Mouse (Mus musculus) liver, embryonic 15.5 days (tissue): Measurements from ENCODE around the gene Scgb1a1. TPM values are rescaled to one million over a fixed set of nuclear protein-coding genes. Genes with fewer than 3 reads are reported as not detected.

Experiments used
- ATAC-seq: fragments of 200-750 bp; cut with Nextera tagmentation; 2 replicates; pipeline ENCODE4 v1.8.0; 2017; ENCODE audit warnings: moderate number of reproducible peaks, mild to moderate bottlenecking, moderate library complexity; ENCODE audit not compliant: insufficient read depth
- H3K27ac ChIP-seq: fragments of 300-500 bp; sonication (generic); replicated peaks from 2 replicates; pipeline ENCODE4 v1.5.1; 2015; ENCODE audit warnings: mild to moderate bottlenecking, inconsistent platforms
- H3K27me3 ChIP-seq: fragments of 300-500 bp; sonication (generic); 2 replicates; pipeline ENCODE4 v1.6.1; 2015; ENCODE audit warnings: mild to moderate bottlenecking, inconsistent platforms
- H3K36me3 ChIP-seq: fragments of 300-500 bp; sonication (generic); replicated peaks from 2 replicates; pipeline ENCODE4 v1.6.1; 2015; ENCODE audit warnings: moderate library complexity, mild to moderate bottlenecking, inconsistent platforms
- H3K4me1 ChIP-seq: fragments of 300-500 bp; sonication (generic); replicated peaks from 2 replicates; pipeline ENCODE4 v1.6.1; 2015; ENCODE audit warnings: inconsistent platforms
- H3K4me2 ChIP-seq: fragments of 300-500 bp; sonication (generic); 2 replicates; pipeline ENCODE4 v1.6.1; 2015; ENCODE audit warnings: moderate library complexity, mild to moderate bottlenecking, inconsistent platforms
- H3K4me3 ChIP-seq: fragments of 300-500 bp; sonication (generic); replicated peaks from 2 replicates; pipeline ENCODE4 v1.5.1; 2015; ENCODE audit warnings: mild to moderate bottlenecking, inconsistent platforms
- H3K9ac ChIP-seq: fragments of 300-500 bp; sonication (generic); 2 replicates; pipeline ENCODE4 v1.6.1; 2015; ENCODE audit warnings: moderate library complexity, mild to moderate bottlenecking, inconsistent platforms
- H3K9me3 ChIP-seq: fragments of 300-500 bp; sonication (generic); replicated peaks from 2 replicates; pipeline ENCODE4 v1.6.1; 2016; ENCODE audit warnings: inconsistent platforms
- WGBS: fragments of 180-500 bp; shearing (Covaris S2); methylation state at CpG from one replicate; pipeline ENCODE4 v1.1.7; 2015; ENCODE audit warnings: mixed read lengths; ENCODE audit not compliant: insufficient replicate concordance; 5-methylcytosine and 5-hydroxymethylcytosine counted together
- polyA plus RNA-seq: library from polyadenylated mRNA; unstranded; fragments of >200 nt; fragmentation: Nextera tagmentation; extraction: Ambion mirVana; gene quantifications from 2 replicates; pipeline ENCODE4 v1.2.1, GENCODE M21; 2015

Scgb1a1 gene
- polyA plus RNA-seq, 1 experiment from 2014 or later: not detected

DNA sequence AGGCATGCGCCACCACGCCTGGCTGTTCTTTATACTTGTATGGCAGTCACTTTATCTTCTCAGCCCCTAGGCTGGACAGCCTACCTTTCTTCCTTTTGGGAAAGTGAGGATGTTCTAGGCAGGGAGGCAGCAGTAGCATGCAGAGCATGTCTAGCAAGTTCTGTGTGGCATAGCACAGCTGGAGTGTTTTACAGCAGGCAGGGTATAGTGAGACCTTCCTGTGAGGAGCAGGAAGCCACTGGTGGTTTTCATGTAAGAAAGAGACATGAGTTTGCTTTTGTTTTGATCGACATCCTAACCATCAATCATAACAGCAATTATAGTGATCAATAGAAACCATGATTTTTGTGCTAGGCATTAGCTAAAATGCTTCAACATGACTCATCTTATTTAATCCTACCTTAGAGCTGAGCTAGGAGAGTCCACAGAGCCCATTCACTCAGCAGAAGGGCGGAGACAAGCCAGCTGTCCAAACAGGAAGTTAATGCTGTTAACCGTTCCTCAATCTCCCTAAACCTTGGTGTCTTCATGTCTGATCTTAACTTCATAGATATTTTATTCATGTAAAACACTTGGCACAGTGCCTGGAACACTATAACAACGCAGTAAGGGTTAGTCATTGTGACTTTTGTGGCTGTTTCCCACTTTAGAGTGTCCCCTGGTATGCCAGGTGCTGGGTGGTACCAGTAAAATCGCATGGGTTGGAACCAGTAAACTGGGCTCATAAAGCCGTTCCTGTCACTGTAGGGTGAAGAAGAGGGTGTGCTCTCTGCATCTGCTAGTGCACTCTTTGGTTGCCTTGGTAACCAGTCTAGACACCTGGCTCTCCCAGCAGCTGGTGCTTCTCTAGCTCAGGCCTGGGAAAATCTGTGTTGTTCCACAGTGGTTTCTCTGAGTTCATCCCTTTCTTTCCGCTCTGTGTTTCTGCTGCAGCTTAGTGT lies 21.9 kb downstream of the Scgb1a1 start:
- Histone ChIP-seq H3K27ac (no peak overlapping the region), H3K27me3 (no peaks in the 10 kb centered on the region), H3K9me3 (no peaks in the 10 kb centered on the region), H3K9ac (no peak overlapping the region), H3K4me1 (peaks cover 22% of the 10 kb centered on the region), H3K4me3 (no peak overlapping the region), H3K4me2 (no peak overlapping the region), H3K36me3 (no peaks in the 10 kb centered on the region)
- 38% methylated on average over 9 of the region's 9 CpGs for WGBS
- no peak for ATAC-seq

DNA sequence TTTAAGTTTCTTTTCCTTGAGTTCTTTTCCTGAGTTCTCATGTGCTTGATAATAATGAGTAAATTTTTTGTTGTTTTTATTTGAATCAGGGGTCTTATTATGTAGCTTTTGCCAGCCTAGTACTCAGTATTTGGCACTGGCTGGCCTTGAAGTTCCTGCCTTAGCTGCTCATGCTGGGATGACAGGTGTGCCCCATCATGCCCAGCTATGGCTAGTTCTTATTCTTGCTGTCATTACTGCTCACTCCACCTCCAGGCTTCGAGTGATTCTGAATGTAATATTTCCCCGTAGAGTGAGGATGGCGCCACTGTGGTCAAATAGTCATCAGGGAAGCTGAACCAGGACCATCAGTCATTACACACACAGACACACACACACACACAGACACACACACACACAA lies 23.9 kb downstream of the Scgb1a1 start:
- Histone ChIP-seq H3K9me3 (no peaks in the 10 kb centered on the region), H3K9ac (no peak overlapping the region), H3K4me2 (no peak overlapping the region), H3K4me1 (peaks cover 11% of the 10 kb centered on the region), H3K4me3 (no peak overlapping the region), H3K36me3 (no peaks in the 10 kb centered on the region), H3K27me3 (no peaks in the 10 kb centered on the region), H3K27ac (no peak overlapping the region)
- ATAC-seq: no peak
- 60% methylated on average over 3 of the region's 3 CpGs for WGBS

DNA sequence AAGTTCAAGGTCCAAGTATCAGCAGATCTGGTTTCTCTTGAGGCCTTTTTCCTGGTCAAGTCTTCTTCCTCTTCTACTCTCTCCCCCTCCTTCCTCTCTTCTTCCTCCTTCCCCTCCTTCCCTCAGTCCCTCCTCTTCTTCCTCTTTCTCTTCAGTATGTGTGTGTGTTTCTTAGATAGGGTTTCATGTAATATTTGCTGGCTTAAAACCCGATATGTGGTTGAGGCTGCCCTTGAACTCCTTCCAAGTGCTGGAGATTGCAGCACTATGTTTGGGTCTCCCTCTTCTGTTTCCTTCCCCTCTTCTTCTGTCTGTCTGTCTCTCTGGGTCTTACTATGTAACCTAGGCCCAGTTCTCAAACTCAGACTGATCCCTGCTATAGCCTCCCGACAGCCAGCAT lies 24.9 kb downstream of the Scgb1a1 start:
- Histone ChIP-seq H3K36me3 (no peaks in the 10 kb centered on the region), H3K9me3 (no peaks in the 10 kb centered on the region), H3K27ac (no peak overlapping the region), H3K4me3 (no peak overlapping the region), H3K4me2 (no peak overlapping the region), H3K9ac (no peak overlapping the region), H3K4me1 (peaks cover 11% of the 10 kb centered on the region), H3K27me3 (no peaks in the 10 kb centered on the region)
- no peak for ATAC-seq
- 19% methylated on average over 2 of the region's 2 CpGs for WGBS

DNA sequence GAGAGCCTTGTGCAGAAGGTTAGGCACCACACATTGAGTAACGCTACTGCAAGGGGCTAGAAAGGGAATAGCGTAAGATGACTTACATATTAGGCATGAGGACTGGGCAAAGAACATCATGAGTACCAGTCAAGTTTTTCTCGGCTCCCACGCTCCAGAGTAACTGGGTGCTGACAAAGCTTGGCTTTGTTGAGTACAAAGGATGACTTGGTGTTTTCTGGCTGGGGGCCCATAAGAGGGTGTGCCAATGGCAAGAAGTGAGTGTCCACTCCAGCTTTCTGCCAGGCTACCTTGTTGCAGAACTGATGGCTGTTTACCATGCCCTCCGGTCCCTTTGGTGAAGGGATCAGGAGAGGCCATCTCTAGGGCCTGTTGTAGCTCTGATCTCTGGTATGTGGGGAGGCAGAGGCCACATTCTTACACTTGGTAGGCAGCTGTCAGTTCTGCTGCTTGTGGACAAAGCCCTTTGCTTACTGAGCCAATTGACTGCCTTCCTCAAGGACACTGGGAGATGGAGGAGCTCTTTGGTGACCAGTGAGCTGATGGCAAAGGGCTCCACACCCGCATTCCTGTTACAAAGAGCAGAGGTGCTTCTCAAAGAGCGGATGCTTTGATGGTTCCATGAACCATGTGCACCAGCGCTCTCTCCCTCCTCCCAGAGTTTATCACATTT lies 26.4 kb downstream of the Scgb1a1 start:
- no peaks in the 10 kb centered on the region for H3K36me3 ChIP-seq
- no peak overlapping the region for H3K9ac ChIP-seq
- no peak overlapping the region for H3K27ac ChIP-seq
- no peaks in the 10 kb centered on the region for H3K27me3 ChIP-seq
- H3K4me3 ChIP-seq: no peak overlapping the region
- 74% methylated on average over 8 of the region's 8 CpGs for WGBS
- no peak for ATAC-seq
- no peak overlapping the region for H3K4me2 ChIP-seq
- H3K4me1 ChIP-seq: peaks cover 10% of the 10 kb centered on the region
- H3K9me3 ChIP-seq: no peaks in the 10 kb centered on the region

DNA sequence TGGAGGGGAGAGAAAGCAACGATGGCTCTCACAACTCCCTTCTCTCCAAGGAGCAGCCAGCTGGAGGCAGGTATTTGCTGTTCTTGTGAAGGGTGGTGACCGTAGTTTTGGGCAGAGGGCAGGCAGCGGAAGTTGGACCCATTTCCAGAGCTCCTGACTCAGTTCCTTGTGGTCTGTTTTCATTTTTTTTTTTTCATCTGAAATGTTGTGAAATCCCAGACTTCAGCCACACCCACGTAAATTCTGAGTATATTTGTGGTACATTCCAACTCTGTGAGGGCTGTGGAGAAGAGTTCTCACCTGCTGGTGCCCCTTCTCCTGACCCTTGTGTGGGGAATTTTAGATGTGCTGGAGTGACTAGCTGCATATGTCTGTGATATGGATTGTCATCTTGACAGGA lies 27.7 kb downstream of the Scgb1a1 start:
- ATAC-seq: no peak
- H3K4me2 ChIP-seq: no peak overlapping the region
- no peak overlapping the region for H3K9ac ChIP-seq
- H3K27ac ChIP-seq: no peak overlapping the region
- no peaks in the 10 kb centered on the region; the same call in 1 of the 2 replicates for H3K4me1 ChIP-seq
- H3K9me3 ChIP-seq: no peaks in the 10 kb centered on the region
- H3K36me3 ChIP-seq: no peaks in the 10 kb centered on the region
- no peak overlapping the region for H3K4me3 ChIP-seq
- H3K27me3 ChIP-seq: no peaks in the 10 kb centered on the region
- WGBS: 58% methylated on average over 4 of the region's 4 CpGs

DNA sequence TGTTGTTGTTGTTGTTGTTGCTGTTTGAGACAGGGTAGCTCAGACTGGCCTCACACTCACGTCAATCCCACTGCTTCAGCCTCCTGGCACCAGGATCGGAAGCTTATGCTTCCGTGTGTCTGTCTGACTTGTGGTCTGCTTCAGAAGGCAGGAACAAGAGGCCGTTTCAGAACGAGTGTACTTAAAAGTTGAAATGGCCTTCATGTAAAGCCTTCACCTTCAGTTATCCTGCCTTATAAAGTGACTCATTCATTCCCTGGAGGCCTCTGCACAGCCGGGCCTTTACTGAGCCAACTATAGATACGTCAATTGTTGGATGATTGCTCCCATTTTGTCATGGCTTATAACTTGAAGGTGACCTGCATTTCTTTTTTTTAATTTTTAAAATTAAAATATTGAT lies 28.4 kb downstream of the Scgb1a1 start:
- Histone ChIP-seq H3K4me2 (no peak overlapping the region), H3K36me3 (no peaks in the 10 kb centered on the region), H3K27ac (no peak overlapping the region), H3K27me3 (no peaks in the 10 kb centered on the region), H3K9ac (no peak overlapping the region), H3K4me3 (no peak overlapping the region), H3K4me1 (no peaks in the 10 kb centered on the region; the same call in 1 of the 2 replicates), H3K9me3 (no peaks in the 10 kb centered on the region)
- WGBS: 67% methylated on average over 7 of the region's 7 CpGs
- no peak for ATAC-seq

DNA sequence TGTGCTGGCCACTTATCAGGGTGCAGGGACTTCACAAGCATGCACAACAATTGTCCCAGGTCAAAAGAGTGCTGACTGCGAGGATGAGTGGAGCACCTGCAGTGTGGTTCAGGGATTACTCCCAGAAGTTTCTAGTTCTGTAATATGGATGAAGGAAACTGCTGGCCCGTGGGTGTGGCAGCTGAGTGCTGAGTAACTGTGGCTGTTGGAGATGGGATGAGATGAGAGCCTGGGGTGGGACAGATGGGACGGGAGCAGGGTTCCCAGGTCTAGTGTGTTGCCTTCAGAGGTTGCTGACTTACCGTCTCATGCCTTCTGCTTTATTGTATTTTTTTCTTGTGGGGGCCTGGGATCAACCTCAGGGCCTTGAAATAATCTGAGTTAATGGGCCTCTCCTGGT lies 28.8 kb downstream of the Scgb1a1 start:
- no peaks in the 10 kb centered on the region for H3K27me3 ChIP-seq
- H3K4me2 ChIP-seq: no peak overlapping the region
- 38% methylated on average over 4 of the region's 4 CpGs for whole genome bisulfite sequencing
- H3K9me3 ChIP-seq: no peaks in the 10 kb centered on the region
- no peak overlapping the region for H3K27ac ChIP-seq
- ATAC-seq: no peak
- H3K4me3 ChIP-seq: no peak overlapping the region
- H3K4me1 ChIP-seq: no peaks in the 10 kb centered on the region; the same call in 1 of the 2 replicates
- H3K36me3 ChIP-seq: no peaks in the 10 kb centered on the region
- no peak overlapping the region for H3K9ac ChIP-seq

DNA sequence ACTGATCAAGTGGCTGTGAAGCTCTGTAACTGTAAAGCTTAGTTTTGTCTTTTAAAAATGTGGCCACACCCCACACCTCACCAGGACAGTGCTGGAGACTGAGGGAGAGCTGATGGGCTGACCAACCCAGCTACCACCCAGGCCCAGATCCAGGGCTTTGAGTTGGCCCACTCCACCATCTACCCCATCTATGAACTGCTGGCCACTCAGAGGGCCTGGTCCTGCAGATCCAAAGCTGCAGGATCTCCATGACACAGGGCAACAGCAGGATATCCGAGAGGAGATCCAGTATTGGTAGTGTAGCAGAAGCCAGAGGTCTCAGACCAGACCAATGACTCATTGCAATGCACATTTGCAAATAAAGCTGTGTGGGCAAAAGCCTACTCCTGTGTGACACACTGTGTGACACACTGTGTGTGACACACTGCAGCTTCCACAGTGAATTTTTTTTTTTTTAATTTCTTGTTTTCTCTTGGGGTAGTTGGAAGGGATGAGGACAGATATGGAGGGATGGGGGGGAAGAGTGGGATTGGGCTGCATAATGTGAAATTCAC lies 29.4 kb downstream of the Scgb1a1 start:
- H3K4me3 ChIP-seq: no peak overlapping the region
- 62% methylated on average over 1 of the region's 1 CpGs for WGBS
- H3K27ac ChIP-seq: no peak overlapping the region
- no peak for ATAC-seq
- H3K27me3 ChIP-seq: no peaks in the 10 kb centered on the region
- no peak overlapping the region for H3K4me2 ChIP-seq
- H3K36me3 ChIP-seq: no peaks in the 10 kb centered on the region
- peaks cover 3% of the 10 kb centered on the region for H3K4me1 ChIP-seq
- no peaks in the 10 kb centered on the region for H3K9me3 ChIP-seq
- H3K9ac ChIP-seq: no peak overlapping the region

DNA sequence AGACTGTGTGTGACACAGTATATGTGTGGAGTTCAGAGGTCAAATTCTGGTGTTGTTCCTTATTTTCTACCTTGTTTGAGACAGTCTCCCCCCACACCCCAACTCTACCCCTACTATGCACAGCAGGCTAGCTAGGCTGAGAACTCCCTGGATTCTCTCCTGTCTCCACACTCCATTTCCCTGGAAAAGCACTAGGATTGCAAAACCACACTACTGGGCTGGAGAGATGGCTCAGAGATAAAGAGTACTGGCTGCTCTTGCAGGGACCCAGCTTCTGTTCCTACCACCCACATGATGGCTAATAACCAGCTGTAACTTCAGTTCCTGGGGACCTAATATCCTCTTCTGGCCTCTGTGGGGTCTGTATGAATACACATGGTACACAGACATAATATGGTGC lies 30.1 kb downstream of the Scgb1a1 start:
- no peak overlapping the region for H3K27ac ChIP-seq
- no peak overlapping the region for H3K4me3 ChIP-seq
- H3K27me3 ChIP-seq: no peaks in the 10 kb centered on the region
- no peaks in the 10 kb centered on the region for H3K9me3 ChIP-seq
- no peak for ATAC-seq
- H3K9ac ChIP-seq: no peak overlapping the region
- H3K36me3 ChIP-seq: no peaks in the 10 kb centered on the region
- no peak overlapping the region for H3K4me2 ChIP-seq
- H3K4me1 ChIP-seq: peaks cover 11% of the 10 kb centered on the region

DNA sequence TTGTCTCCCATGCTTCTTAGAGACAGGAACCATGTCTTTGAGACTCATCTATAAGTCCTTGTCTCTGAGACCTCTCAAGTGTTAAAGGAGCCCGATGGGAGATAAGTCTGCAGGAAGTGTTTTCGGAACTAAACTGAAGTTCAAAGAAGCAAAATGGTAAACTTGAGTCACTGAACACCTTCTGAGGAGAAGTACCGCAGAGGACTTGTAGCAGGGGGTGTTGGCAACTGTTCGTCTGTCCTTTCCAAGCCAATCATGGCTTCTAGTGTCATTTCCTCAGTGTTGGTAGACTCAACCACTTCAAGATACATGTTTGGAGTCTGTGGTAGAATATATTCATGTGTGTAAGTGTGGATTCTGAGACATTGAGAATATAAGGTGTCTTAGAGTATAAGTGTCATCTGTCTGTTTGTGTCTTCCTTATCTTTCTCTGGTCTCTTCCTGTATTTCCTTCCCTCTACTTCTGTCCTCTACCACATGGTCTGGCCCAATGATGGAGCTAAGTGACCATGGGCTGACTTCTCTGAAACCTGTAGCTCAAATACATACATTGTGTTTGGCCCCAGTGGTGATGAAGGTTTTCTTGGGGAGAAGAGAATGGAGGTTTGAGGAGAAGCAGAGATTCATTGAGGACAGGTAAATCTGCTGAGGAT lies 31.9 kb downstream of the Scgb1a1 start:
- Histone ChIP-seq H3K4me3 (no peak overlapping the region), H3K9me3 (no peaks in the 10 kb centered on the region), H3K4me1 (peaks cover 29% of the 10 kb centered on the region), H3K9ac (no peak overlapping the region), H3K4me2 (no peak overlapping the region), H3K27ac (no peak overlapping the region), H3K27me3 (no peaks in the 10 kb centered on the region), H3K36me3 (no peaks in the 10 kb centered on the region)
- 34% methylated on average over 4 of the region's 4 CpGs for WGBS
- no peak for ATAC-seq

DNA sequence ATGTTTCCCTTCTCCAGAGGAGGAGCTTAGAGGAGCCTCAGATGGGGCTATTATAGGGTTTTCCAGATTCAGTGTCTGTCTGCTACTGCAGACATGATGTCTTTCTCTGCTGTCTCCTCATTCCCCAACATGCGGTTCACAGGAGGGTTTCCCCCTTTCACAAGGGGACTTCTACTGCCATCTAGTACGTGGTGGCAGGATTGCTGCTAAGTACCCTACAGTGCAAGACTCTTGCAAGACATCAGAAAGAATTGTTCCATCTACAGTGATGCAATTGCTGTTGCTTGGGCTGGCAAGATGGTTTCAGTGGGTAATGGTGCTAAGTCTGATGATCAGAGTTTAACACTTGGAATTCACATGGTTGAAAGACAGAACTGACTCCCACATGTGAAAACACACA lies 32.6 kb downstream of the Scgb1a1 start:
- H3K27me3 ChIP-seq: no peaks in the 10 kb centered on the region
- no peak for ATAC-seq
- H3K9me3 ChIP-seq: no peaks in the 10 kb centered on the region
- H3K4me3 ChIP-seq: no peak overlapping the region
- H3K36me3 ChIP-seq: no peaks in the 10 kb centered on the region
- H3K27ac ChIP-seq: no peak overlapping the region
- H3K9ac ChIP-seq: no peak overlapping the region
- H3K4me1 ChIP-seq: peaks cover 36% of the 10 kb centered on the region
- 8% methylated on average over 2 of the region's 2 CpGs for WGBS
- H3K4me2 ChIP-seq: no peak overlapping the region
